Mouse (Mus musculus): ENCODE results near the gene Ankrd44. TPM values are rescaled to one million over a fixed set of nuclear protein-coding genes. Genes with fewer than 3 reads are reported as not detected.

The Ankrd44 gene
- total and polyA plus RNA-seq, 3 experiments, result 12.7 to 23.0 (median 19.8) TPM

DNA sequence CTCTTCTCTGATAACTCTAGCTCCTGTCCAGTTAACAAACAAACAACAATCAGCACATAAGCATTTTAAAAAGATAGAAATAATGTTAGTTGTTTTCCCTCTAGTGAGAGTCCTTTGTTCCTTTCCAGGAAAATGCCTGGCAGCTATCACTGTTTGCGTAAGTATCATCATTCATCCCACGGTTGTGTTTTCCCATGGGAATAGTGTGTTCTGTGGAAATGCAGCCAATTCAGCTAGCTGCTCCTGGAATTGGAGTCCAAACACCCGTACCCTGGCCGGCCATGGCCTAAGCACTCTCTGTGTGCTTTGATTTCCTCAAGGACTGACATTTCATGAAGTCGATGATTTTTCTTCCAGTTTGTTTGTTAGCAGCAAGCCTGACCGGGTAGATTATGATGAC lies 311.2 kb downstream of the Ankrd44 start:
- Histone ChIP-seq H3K4me3 (replicated peaks in 1 of 3; ENCODE audit: low read depth in 2 of 3, low read length in 2 of 3, poor library complexity in 1 of 3) (no peak overlapping the region), H3K27me3 (replicated peaks) (no peaks in the 10 kb centered on the region), H3K27ac (ENCODE audit: insufficient read depth, low read depth) (no peak overlapping the region), H3K4me2 (ENCODE audit: insufficient read depth, low read depth, poor library complexity, severe bottlenecking) (no peak overlapping the region), H3K79me2 (replicated peaks; ENCODE audit: control insufficient read depth, extremely low read depth, insufficient read depth, poor library complexity, severe bottlenecking) (no peaks in the 10 kb centered on the region), H3K9me3 (replicated peaks; ENCODE audit: low read length) (peaks cover 2% of the 10 kb centered on the region), H3K36me3 (replicated peaks in 1 of 2; ENCODE audit: control insufficient read depth in 1 of 2, insufficient read depth in 1 of 2, low read length in 1 of 2) (no peaks in the 10 kb centered on the region), H3K9ac (ENCODE audit: insufficient read depth, low read depth) (no peak overlapping the region), H3K4me1 (ENCODE audit: control insufficient read depth in 1 of 2, insufficient read depth in 2 of 2) (no peaks in the 10 kb centered on the region)
- dilution Hi-C loops (cut with MboI; ENCODE audit: extremely low pct_ligation_motif_present, extremely low pct_unique_long_range_greater_than_20kb, low sequenced_read_pairs), result no loop called here
- in situ Hi-C loops (cut with MboI; ENCODE audit: low pct_ligation_motif_present, low pct_unique_long_range_greater_than_20kb, low sequenced_read_pairs), result no loop called here
- no peak for TF ChIP-seq ZC3H11A (IDR thresholded peaks at IDR 0.05; ENCODE audit: low read depth, low read length)
- no peak for TF ChIP-seq MAX (IDR thresholded peaks at IDR 0.05; ENCODE audit: low read length)
- no peak for TF ChIP-seq IRF4 (IDR thresholded peaks at IDR 0.05; ENCODE audit: low read depth, low read length)
- no peak for TF ChIP-seq JUN (IDR thresholded peaks at IDR 0.05; ENCODE audit: insufficient read depth, low read depth, low read length)
- TF ChIP-seq POLR2AphosphoS2 (IDR thresholded peaks at IDR 0.05; ENCODE audit: low read depth, low read length), result no peak
- no peak for TF ChIP-seq E2F4 (IDR thresholded peaks at IDR 0.05; ENCODE audit: insufficient replicate concordance, low read depth, low read length)
- TF ChIP-seq RAD21 (IDR thresholded peaks at IDR 0.05; ENCODE audit: low read depth, low read length), result no peak
- no peak for TF ChIP-seq HCFC1 (IDR thresholded peaks at IDR 0.05; ENCODE audit: low read depth, low read length)
- no peak for TF ChIP-seq ZNF384 (IDR thresholded peaks at IDR 0.05; ENCODE audit: low read depth, low read length)
- TF ChIP-seq ZKSCAN1 (IDR thresholded peaks at IDR 0.05; ENCODE audit: borderline replicate concordance, low read depth, low read length), result no peak
- TF ChIP-seq CHD1 (IDR thresholded peaks at IDR 0.05; ENCODE audit: low read depth, low read length), result no peak
- no peak for TF ChIP-seq USF2 (conservative IDR thresholded peaks at IDR 0.05; ENCODE audit: low read depth, low read length)
- TF ChIP-seq UBTF (IDR thresholded peaks at IDR 0.05; ENCODE audit: low read depth, low read length), result no peak
- TF ChIP-seq NRF1 (IDR thresholded peaks at IDR 0.05; ENCODE audit: low read depth, low read length), result no peak
- no peak for TF ChIP-seq SIN3A (IDR thresholded peaks at IDR 0.05; ENCODE audit: low read length)
- TF ChIP-seq ETS1 (conservative IDR thresholded peaks at IDR 0.05; ENCODE audit: low read depth, low read length), result no peak
- no peak for DNase-seq (ENCODE audit: extremely low read depth)

DNA sequence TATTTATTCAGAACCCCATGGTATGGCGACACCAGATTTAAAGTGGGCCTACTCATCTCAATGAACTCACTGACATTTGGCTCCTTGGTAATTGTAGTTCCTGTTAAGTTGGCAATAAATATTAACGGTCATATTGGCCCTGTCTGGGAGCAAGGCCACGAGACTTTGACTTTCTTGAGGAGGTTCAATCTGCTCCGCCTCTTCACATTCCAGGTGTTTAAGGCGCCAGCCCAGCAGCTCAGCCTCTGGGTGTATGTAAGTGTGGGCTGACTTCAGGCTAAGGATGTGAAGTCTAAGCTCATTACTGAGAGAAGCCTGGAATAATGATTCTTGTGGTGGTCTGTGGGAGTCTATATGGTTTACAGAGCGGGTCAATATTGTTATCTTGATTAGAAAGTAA lies 313.8 kb downstream of the Ankrd44 start:
- H3K36me3 ChIP-seq (replicated peaks in 1 of 2; ENCODE audit: control insufficient read depth in 1 of 2, insufficient read depth in 1 of 2, low read length in 1 of 2), result no peaks in the 10 kb centered on the region
- in situ Hi-C loops (cut with MboI; ENCODE audit: low pct_ligation_motif_present, low pct_unique_long_range_greater_than_20kb, low sequenced_read_pairs), result no loop called here
- dilution Hi-C loops (cut with MboI; ENCODE audit: extremely low pct_ligation_motif_present, extremely low pct_unique_long_range_greater_than_20kb, low sequenced_read_pairs), result no loop called here

More for the DNA sequence above, 313.8 kb downstream of the Ankrd44 start:
- Histone ChIP-seq H3K79me2 (replicated peaks; ENCODE audit: control insufficient read depth, extremely low read depth, insufficient read depth, poor library complexity, severe bottlenecking) (no peaks in the 10 kb centered on the region), H3K9ac (ENCODE audit: insufficient read depth, low read depth) (no peak overlapping the region), H3K27me3 (replicated peaks) (no peaks in the 10 kb centered on the region), H3K4me3 (replicated peaks in 1 of 3; ENCODE audit: low read depth in 2 of 3, low read length in 2 of 3, poor library complexity in 1 of 3) (no peak overlapping the region), H3K27ac (ENCODE audit: insufficient read depth, low read depth) (no peak overlapping the region), H3K4me2 (ENCODE audit: insufficient read depth, low read depth, poor library complexity, severe bottlenecking) (no peak overlapping the region), H3K9me3 (replicated peaks; ENCODE audit: low read length) (peaks cover 2% of the 10 kb centered on the region), H3K4me1 (ENCODE audit: control insufficient read depth in 1 of 2, insufficient read depth in 2 of 2) (peaks cover 0 to under 1% of the 10 kb centered on the region in 2 experiments; a peak in 1 of 4 replicates)
- TF ChIP-seq ZC3H11A (IDR thresholded peaks at IDR 0.05; ENCODE audit: low read depth, low read length) (no peak), TCF12 (IDR thresholded peaks at IDR 0.05; ENCODE audit: low read depth, low read length) (no peak), USF2 (conservative IDR thresholded peaks at IDR 0.05; ENCODE audit: low read depth, low read length) (no peak), ZMIZ1 (IDR thresholded peaks at IDR 0.05; ENCODE audit: low read depth, low read length) (no peak), USF1 (IDR thresholded peaks at IDR 0.05; ENCODE audit: low read depth, low read length) (no peak), JUN (IDR thresholded peaks at IDR 0.05; ENCODE audit: insufficient read depth, low read depth, low read length) (no peak), ETS1 (conservative IDR thresholded peaks at IDR 0.05; ENCODE audit: low read depth, low read length) (no peak), SIN3A (IDR thresholded peaks at IDR 0.05; ENCODE audit: low read length) (no peak)
- DNase-seq (ENCODE audit: extremely low read depth), result no peak

All from CH12.LX (cell line).